Mouse (Mus musculus) CD4-positive helper T cell, adult 2 months (primary cell): ENCODE measurements around the gene Bmp8b.
"Not testable (repeated sequence)": the region's sequence is repeated elsewhere in the genome, so short reads cannot be mapped to it uniquely, and the experiment has no call there.

Source experiments
- DNase-seq: peaks from one replicate; pipeline ENCODE4 v3.0.0-alpha.2; 2012; ENCODE audit warnings: low read depth, missing footprints, low spot score

Gene Bmp8b

GRCm38 (mm10) chr4:123104651-123105450, at the start of gene Bmp8b:
TSS of gene Bmp8b (plus strand) at chr4:123105165.
- DNase-seq, result no peak

- DNase-seq, result no peak
Observed at GRCm38 (mm10) chr4:123056560-123057109, 48.3 kb upstream of the Bmp8b start.

- no peak for DNase-seq
Observed at GRCm38 (mm10) chr4:123057957-123058356, 47.0 kb upstream of the Bmp8b start.

GRCm38 (mm10) chr4:123061744-123062143, 43.2 kb upstream of the Bmp8b start:
- DNase-seq, result no peak

- DNase-seq, result no peak
Observed at GRCm38 (mm10) chr4:123068646-123069045, 36.3 kb upstream of the Bmp8b start.

GRCm38 (mm10) chr4:123071266-123071966, 33.5 kb upstream of the Bmp8b start:
- peak; percentile 31 for DNase-seq

- no peak for DNase-seq
Observed at GRCm38 (mm10) chr4:123076928-123077327, 28.0 kb upstream of the Bmp8b start.

GRCm38 (mm10) chr4:123078231-123078630, 26.7 kb upstream of the Bmp8b start:
- DNase-seq, result no peak

GRCm38 (mm10) chr4:123080791-123081190, 24.2 kb upstream of the Bmp8b start:
- DNase-seq, result no peak

GRCm38 (mm10) chr4:123082283-123083163, 22.4 kb upstream of the Bmp8b start:
- DNase-seq, result peak; percentile 73

GRCm38 (mm10) chr4:123083323-123083902, 21.6 kb upstream of the Bmp8b start:
- no peak for DNase-seq

- peak; percentile 35 for DNase-seq
Observed at GRCm38 (mm10) chr4:123085290-123085689, 19.7 kb upstream of the Bmp8b start.

GRCm38 (mm10) chr4:123086381-123086780, 18.6 kb upstream of the Bmp8b start:
- no peak for DNase-seq

- no peak for DNase-seq
Observed at GRCm38 (mm10) chr4:123092621-123093020, 12.3 kb upstream of the Bmp8b start.

- DNase-seq, result no peak
Observed at GRCm38 (mm10) chr4:123093064-123093776, 11.7 kb upstream of the Bmp8b start.

- DNase-seq, result no peak
Observed at GRCm38 (mm10) chr4:123093869-123094268, 11.1 kb upstream of the Bmp8b start.

GRCm38 (mm10) chr4:123105451-123105790, 456 bp downstream of the Bmp8b start:
- no peak for DNase-seq

GRCm38 (mm10) chr4:123105929-123106328, 964 bp downstream of the Bmp8b start:
- not testable (repeated sequence) for DNase-seq

- no peak for DNase-seq
Observed at GRCm38 (mm10) chr4:123106864-123107263, 1.9 kb downstream of the Bmp8b start.

GRCm38 (mm10) chr4:123108056-123108455, 3.1 kb downstream of the Bmp8b start:
- DNase-seq, result no peak

GRCm38 (mm10) chr4:123110751-123111150, 5.8 kb downstream of the Bmp8b start:
- DNase-seq, result no peak
